Mouse (Mus musculus): ENCODE measurements at regions not wholly inside any gene's neighbourhood (a gene's known extent, or its start where the extent isn't known, plus 50 kb on each side); places are given as distances from the start of the nearest gene placed in this dataset.
A peak's percentile ranks its signal among the peaks of the same experiment; 100 is the strongest.

DNA sequence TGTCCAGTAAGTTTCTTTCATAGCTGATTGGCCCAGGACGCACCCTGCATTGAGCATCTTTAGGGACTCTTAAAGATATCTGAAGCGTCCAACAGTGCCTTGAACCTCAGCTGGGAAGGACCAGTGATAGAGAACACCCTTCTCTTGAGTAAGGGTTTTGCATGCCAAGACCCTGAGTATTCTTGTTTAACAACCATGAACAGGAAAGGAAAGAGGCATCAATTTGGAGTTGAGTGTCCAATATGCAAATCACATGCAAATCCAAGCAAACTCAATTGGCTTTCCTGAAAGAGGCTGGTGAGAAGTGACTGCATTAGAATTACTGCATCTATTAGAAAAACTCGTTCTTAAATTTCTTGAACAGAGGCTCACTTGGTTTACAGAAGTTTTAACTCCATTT, 220.0 kb upstream of the A1bg start:
- Histone ChIP-seq H3K4me2 (no peak overlapping the region), H3K36me3 (no peaks in the 10 kb centered on the region), H3K4me3 (no peak overlapping the region), H3K27ac (ENCODE audit: poor library complexity, severe bottlenecking) (no peak overlapping the region), H3K27me3 (replicated peaks) (no peaks in the 10 kb centered on the region), H3K9me3 (replicated peaks) (no peaks in the 10 kb centered on the region), H3K9ac (no peak overlapping the region), H3K4me1 (replicated peaks) (peaks cover 7% of the 10 kb centered on the region)
- 71% methylated on average over 3 of the region's 3 CpGs for WGBS
- no peak for ATAC-seq (ENCODE audit: insufficient number of reproducible peaks, low FRiP score)

DNA sequence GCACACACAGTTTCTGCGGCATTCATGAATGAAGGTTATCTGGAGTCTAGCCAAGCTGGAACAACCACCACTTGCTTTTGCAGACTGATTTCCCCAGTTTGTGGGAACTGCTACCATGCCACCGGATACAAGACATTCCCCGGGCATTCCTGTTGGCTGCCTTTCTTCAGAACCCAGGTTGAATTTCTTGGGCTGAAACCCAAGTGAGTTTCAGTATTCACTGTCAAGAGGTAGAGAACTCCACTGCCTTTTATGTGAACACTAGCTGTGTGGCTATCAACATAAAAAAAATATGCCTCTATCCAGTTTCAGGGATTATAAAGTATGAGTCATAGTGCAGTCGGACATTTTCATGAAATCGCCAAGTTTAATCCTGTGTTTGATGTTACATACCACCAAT, 216.3 kb upstream of the A1bg start:
- no peak for ATAC-seq (ENCODE audit: insufficient number of reproducible peaks, low FRiP score)
- WGBS: 63% methylated on average over 5 of the region's 5 CpGs
- Histone ChIP-seq H3K4me3 (no peak overlapping the region), H3K4me2 (no peak overlapping the region), H3K4me1 (replicated peaks) (peaks cover 7% of the 10 kb centered on the region), H3K36me3 (no peaks in the 10 kb centered on the region), H3K27ac (ENCODE audit: poor library complexity, severe bottlenecking) (no peak overlapping the region), H3K9me3 (replicated peaks) (no peaks in the 10 kb centered on the region), H3K27me3 (replicated peaks) (no peaks in the 10 kb centered on the region), H3K9ac (no peak overlapping the region)

DNA sequence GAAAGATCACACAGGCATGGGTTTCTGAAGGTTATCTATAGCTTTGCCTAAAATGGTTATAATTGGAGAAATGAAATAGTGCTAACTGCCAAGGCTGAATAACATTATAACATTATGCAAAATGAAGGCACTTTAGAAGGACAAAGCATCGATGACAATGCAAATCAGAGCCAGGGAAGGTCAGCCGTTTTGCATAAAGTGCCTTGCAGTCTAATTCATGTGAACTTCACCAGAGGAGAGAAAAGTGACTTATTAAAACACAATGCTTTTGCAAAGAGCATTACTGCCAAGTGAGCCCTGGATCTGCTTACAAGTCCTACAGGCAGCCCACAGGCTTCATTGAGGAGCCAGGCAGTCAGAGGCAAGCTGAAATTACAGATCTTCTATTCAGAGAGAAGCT, 214.0 kb upstream of the A1bg start:
- no peaks in the 10 kb centered on the region for H3K36me3 ChIP-seq
- no peak overlapping the region for H3K9ac ChIP-seq
- ATAC-seq (ENCODE audit: insufficient number of reproducible peaks, low FRiP score): no peak
- no peak overlapping the region for H3K27ac ChIP-seq (ENCODE audit: poor library complexity, severe bottlenecking)
- WGBS: 72% methylated on average over 2 of the region's 2 CpGs
- H3K4me3 ChIP-seq: no peak overlapping the region
- no peaks in the 10 kb centered on the region for H3K27me3 ChIP-seq (replicated peaks)
- H3K4me1 ChIP-seq (replicated peaks): peaks cover 7% of the 10 kb centered on the region
- no peaks in the 10 kb centered on the region for H3K9me3 ChIP-seq (replicated peaks)
- no peak overlapping the region for H3K4me2 ChIP-seq

DNA sequence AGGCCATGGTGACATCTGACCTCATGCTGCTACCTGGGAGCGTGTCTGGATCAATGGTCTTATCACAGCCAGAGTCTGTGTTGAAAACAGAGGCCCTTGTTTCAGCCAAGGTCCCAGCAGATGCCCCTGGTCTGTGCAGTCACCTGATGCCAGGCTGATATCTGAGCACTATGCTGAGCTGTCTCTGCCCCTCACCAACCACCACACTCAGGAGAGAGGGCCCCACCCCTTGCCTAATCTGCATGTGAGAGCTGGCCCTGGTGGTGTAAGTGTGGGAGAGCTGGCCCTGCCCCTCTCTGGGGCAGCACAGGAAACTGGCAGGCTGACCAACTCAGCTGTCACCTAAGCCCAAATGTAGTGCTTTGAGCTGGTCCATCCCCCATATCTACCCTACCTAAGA, 210.5 kb upstream of the A1bg start:
- no peaks in the 10 kb centered on the region for H3K36me3 ChIP-seq
- no peaks in the 10 kb centered on the region for H3K27me3 ChIP-seq (replicated peaks)
- 52% methylated on average over 1 of the region's 1 CpGs for WGBS
- H3K4me2 ChIP-seq: no peak overlapping the region
- ATAC-seq (ENCODE audit: insufficient number of reproducible peaks, low FRiP score): no peak; the same call in 1 of the 2 replicates
- no peak overlapping the region for H3K9ac ChIP-seq
- no peaks in the 10 kb centered on the region for H3K9me3 ChIP-seq (replicated peaks)
- peaks cover 1% of the 10 kb centered on the region; the same call in 1 of the 2 replicates for H3K4me1 ChIP-seq (replicated peaks)
- H3K27ac ChIP-seq (ENCODE audit: poor library complexity, severe bottlenecking): no peak overlapping the region
- no peak overlapping the region for H3K4me3 ChIP-seq

DNA sequence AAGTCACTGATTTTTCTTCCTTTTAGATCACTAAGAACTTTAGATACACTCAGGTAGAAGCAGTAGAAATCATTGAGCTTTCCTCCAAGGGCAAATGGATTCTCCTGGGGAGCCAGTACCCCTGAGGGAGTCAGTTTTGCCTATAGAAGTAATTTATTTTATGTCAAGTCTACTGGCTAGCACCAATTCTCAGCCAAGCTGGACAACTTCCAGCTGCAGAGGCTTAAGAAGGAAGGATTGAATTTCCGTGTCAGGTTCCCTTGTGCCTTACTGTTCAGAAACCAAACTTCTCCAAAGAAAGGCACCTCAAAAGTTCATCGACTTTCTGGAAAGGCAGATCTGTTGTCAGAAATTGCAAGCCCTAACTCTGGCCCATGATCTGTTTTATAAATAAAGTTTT, 205.2 kb upstream of the A1bg start:
- Histone ChIP-seq H3K4me1 (replicated peaks) (no peaks in the 10 kb centered on the region), H3K4me3 (no peak overlapping the region), H3K4me2 (no peak overlapping the region), H3K27me3 (replicated peaks) (no peaks in the 10 kb centered on the region), H3K27ac (ENCODE audit: poor library complexity, severe bottlenecking) (no peak overlapping the region), H3K9me3 (replicated peaks) (no peaks in the 10 kb centered on the region), H3K9ac (no peak overlapping the region), H3K36me3 (no peaks in the 10 kb centered on the region)
- WGBS: 66% methylated on average over 2 of the region's 2 CpGs
- no peak for ATAC-seq (ENCODE audit: insufficient number of reproducible peaks, low FRiP score)

DNA sequence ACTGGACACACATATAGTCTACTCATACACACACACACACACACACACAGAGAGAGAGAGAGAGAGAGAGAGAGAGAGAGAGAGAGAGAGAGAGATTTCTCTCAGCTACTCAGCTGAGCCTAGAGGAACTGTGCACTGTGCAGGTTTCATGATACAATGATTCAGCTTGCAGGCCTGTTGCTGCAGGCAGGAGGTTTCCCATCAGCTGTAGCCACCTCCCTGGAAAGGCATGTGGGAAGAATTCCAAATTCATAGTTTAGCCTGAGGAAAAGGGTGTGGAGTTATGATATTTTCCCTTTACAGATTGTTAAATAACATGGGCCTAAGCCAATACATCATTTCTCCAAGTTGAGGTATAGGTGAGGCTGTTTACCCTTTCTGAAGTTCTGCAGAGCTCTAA, 204.3 kb upstream of the A1bg start:
- no peak overlapping the region for H3K4me3 ChIP-seq
- no peaks in the 10 kb centered on the region for H3K27me3 ChIP-seq (replicated peaks)
- H3K9ac ChIP-seq: no peak overlapping the region
- no peak for ATAC-seq (ENCODE audit: insufficient number of reproducible peaks, low FRiP score)
- no peak overlapping the region for H3K27ac ChIP-seq (ENCODE audit: poor library complexity, severe bottlenecking)
- no peaks in the 10 kb centered on the region for H3K4me1 ChIP-seq (replicated peaks)
- H3K9me3 ChIP-seq (replicated peaks): no peaks in the 10 kb centered on the region
- no peak overlapping the region for H3K4me2 ChIP-seq
- H3K36me3 ChIP-seq: no peaks in the 10 kb centered on the region

DNA sequence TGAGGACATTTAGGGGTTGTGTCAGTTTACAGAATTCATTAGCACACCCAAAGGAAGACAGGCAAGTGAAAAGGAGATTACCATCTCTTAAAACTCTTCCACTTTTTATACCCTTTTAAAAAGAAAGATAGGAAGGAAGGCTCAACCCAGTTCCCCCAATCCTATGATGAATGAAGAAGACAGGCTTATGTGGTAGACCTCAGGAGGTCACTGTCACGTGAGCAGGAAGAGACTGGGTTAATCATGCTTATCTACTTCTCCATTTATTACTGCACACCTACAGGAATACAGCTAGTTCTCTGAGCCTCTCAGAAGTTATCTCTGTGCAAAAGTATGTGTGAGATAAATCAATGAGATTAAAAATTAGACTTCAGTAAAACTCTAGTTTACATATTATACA, 194.1 kb upstream of the A1bg start:
- Histone ChIP-seq H3K36me3 (no peaks in the 10 kb centered on the region), H3K27me3 (replicated peaks) (no peaks in the 10 kb centered on the region), H3K4me1 (replicated peaks) (no peaks in the 10 kb centered on the region), H3K4me3 (no peak overlapping the region), H3K9ac (no peak overlapping the region), H3K9me3 (replicated peaks) (no peaks in the 10 kb centered on the region), H3K27ac (ENCODE audit: poor library complexity, severe bottlenecking) (no peak overlapping the region), H3K4me2 (no peak overlapping the region)
- ATAC-seq (ENCODE audit: insufficient number of reproducible peaks, low FRiP score): no peak
- 35% methylated on average over 1 of the region's 1 CpGs for WGBS

DNA sequence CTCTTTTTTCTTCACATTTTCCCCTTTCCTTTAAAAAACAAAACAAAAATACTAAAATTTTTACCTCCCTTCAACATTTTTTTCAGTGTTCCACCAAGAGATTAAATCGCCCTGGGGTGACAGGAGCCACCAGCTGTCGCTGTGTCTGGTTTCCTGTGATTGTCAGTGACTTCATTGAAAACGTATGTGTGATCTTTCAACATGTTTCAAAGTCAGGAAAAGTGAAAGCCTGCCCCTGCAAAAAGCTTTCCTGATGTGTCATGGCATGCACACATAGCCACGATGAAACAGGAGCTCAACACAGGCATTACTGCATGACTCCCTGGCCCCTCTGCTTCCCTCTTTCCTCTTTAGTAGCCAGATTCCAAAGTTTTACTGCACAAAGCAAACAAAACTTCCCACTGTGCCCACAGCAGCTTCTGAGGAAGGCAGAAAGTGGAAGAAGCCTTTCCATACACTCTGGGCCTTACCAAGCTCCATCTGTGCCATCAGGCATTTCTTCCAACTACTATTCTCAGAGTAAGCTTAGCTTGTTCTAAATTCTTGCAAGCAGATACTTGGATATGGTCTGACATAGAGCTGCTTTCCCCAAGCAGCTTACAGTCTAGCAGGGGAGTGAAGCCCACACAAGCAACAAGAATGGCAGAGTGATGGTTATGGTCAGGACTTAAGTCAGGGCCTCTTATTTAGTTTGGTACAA, 186.8 kb upstream of the A1bg start:
- Histone ChIP-seq H3K36me3 (no peaks in the 10 kb centered on the region), H3K9me3 (replicated peaks) (no peaks in the 10 kb centered on the region), H3K27me3 (replicated peaks) (no peaks in the 10 kb centered on the region), H3K27ac (ENCODE audit: poor library complexity, severe bottlenecking) (peak overlapping the region; percentile 46), H3K9ac (no peak overlapping the region), H3K4me2 (no peak overlapping the region), H3K4me3 (no peak overlapping the region), H3K4me1 (replicated peaks) (peaks cover 13% of the 10 kb centered on the region)
- 31% methylated on average over 4 of the region's 4 CpGs for WGBS
- no peak for ATAC-seq (ENCODE audit: insufficient number of reproducible peaks, low FRiP score)

DNA sequence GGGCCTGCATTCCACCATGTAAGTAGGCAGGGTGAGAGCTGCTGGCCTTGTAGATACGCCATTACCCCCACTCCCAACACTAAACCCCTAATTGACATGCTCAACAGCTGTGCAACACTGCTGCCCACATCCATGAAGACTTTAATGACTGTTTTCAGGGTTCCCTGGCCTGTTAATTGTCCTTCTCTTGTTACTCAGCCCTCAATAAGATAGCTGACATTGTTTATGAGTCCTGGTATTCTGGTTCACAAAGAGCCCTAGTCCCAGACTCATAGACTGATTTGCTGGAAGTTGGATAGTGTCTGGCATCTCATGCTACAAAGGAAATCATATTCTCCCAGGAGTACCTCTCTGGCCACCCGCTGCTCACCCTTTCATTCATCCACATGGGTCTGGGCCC, 186.1 kb upstream of the A1bg start:
- Histone ChIP-seq H3K36me3 (no peaks in the 10 kb centered on the region), H3K27ac (ENCODE audit: poor library complexity, severe bottlenecking) (0 out of 2 replicates have a peak overlapping the region, but pooled peaks have one; percentile 7), H3K9me3 (replicated peaks) (no peaks in the 10 kb centered on the region), H3K4me2 (no peak overlapping the region), H3K27me3 (replicated peaks) (no peaks in the 10 kb centered on the region), H3K9ac (no peak overlapping the region), H3K4me1 (replicated peaks) (peaks cover 13% of the 10 kb centered on the region), H3K4me3 (no peak overlapping the region)
- ATAC-seq (ENCODE audit: insufficient number of reproducible peaks, low FRiP score): no peak; the same call in 1 of the 2 replicates
- 60% methylated on average over 2 of the region's 2 CpGs for WGBS

DNA sequence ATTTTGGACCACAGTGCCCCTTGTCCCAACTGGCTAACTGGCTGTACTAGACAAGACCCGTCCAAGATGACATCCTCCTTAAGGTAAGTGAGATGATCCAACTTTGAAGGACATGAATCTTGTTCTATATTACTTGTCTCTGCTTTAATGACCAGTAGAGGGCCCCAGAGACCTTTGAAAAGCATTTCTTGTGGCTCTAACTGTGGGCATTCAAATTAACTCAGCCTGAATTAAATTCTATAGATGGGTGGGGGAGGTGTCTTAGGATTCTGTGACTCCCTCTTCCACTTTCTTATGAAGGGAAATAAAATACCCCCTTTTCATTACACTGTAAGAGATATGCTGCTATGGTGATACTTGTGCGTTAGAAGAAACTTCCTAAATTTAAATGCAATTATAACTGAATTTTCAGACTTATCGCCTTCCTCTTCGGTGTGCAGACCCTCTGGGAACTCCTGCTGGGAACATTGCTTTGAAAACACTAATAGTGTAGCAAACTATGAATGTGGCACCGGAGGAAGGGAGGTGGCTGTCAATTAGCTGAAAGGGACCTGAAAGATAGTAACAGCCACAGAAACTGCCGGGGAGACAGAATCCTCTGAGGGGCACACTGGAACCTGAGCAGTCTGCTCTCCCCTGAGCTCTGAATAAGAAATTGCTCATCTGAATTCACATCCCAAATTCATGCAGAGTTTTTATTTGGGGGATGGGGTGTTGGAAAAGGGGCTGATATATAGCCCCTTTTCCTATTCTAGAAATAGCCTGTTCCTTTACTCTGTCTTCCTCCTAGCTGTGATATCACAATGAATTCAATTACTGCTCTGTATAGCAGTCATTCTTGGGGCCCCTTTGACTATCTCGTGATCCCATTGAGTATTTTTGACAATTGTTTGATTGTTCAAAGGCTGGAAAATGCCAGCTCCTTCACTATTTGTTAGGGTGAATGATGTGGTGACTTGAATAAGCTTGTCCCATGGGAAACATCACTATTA, 179.9 kb upstream of the A1bg start:
- ATAC-seq (ENCODE audit: insufficient number of reproducible peaks, low FRiP score): no peak
- H3K4me3 ChIP-seq: no peak overlapping the region
- H3K4me2 ChIP-seq: no peak overlapping the region
- 39% methylated on average over 7 of the region's 7 CpGs for WGBS
- no peaks in the 10 kb centered on the region for H3K27me3 ChIP-seq (replicated peaks)
- H3K4me1 ChIP-seq (replicated peaks): 0 out of 2 replicates have a peak, but pooled peaks cover 2% of the 10 kb centered on the region
- no peaks in the 10 kb centered on the region for H3K36me3 ChIP-seq
- no peaks in the 10 kb centered on the region for H3K9me3 ChIP-seq (replicated peaks)
- no peak overlapping the region for H3K9ac ChIP-seq
- no peak overlapping the region for H3K27ac ChIP-seq (ENCODE audit: poor library complexity, severe bottlenecking)

DNA sequence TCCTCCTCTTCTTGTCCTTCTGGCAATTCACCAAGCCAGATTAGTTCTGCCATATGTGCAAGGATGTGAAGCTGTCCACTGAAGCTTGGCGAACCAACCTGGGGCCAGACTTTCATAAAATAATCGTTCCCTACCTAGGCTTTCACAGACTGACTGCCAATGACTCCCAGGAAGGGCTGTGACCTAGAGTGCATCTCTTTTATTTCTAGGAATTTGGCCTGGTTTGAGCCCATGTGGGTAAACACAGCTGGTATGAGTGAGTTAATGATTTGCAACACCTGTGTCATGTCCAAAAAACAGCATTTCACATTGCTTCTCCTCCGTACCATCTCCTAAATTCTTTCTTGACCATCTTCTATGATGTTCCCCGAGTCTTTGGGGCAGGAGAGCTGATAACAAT, 178.0 kb upstream of the A1bg start:
- Histone ChIP-seq H3K4me1 (replicated peaks) (0 out of 2 replicates have a peak, but pooled peaks cover under 1% of the 10 kb centered on the region), H3K4me2 (no peak overlapping the region), H3K36me3 (no peaks in the 10 kb centered on the region), H3K27ac (ENCODE audit: poor library complexity, severe bottlenecking) (no peak overlapping the region), H3K4me3 (no peak overlapping the region), H3K9me3 (replicated peaks) (no peaks in the 10 kb centered on the region), H3K27me3 (replicated peaks) (no peaks in the 10 kb centered on the region), H3K9ac (no peak overlapping the region)
- no peak for ATAC-seq (ENCODE audit: insufficient number of reproducible peaks, low FRiP score)
- 64% methylated on average over 4 of the region's 4 CpGs for WGBS
